Comparison of ENCODE assay signal across 8 mouse cellular contexts in the genomic region with DNA sequence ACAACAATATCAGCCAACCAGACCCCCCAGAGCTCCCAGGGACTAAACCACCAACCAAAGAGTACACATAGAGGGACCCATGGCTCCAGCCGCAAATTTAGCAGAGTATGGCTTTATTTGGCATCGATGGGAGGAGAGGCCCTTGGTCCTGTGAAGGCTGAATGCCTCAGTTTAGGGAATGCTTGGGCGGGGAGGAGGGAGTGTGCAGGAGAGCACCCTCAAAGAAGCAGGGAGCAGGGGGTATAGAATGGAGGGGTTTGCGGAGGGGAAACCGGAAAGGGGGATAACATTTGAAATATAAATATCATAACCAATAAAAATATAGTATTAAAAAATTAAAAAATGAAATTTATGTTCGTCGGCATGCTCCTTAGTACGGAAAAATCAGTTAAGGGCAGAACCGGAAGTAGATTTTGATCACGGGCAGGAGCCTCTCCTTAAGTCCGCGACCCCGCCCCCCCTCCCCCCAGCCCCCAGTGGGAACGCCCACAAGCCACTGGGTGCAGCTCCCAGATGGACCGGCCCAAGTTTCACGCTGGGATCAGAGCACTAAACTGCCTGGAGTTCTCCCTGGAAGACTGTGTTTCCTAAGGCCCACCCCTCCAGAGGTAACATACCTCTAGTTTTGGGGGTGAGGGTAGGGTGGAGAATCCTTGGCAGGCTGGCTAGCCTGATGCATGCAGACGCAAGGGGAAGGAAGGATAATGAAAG. TPM values are rescaled to one million over a fixed set of nuclear protein-coding genes. Genes with fewer than 3 reads are reported as not detected.
A peak's percentile ranks its signal among the peaks of the same experiment; 100 is the strongest.
DNase-seq lines count a peak whose midpoint lies in the region; ATAC-seq and TF ChIP-seq lines count a peak whose summit lies in the region.
"Had no signal": no experiment of that assay in that cellular context is flagged by ENCODE, and none has a peak within 500 bp of the region (broad histone marks: within the 10 kb centered on the region; RNA-seq: fewer than 3 reads in every experiment).

No protein-coding gene starts in this region.

- H3K27me3 ChIP-seq in hindbrain, postnatal 0 days (ENCODE audit: insufficient read depth, low read length): no peaks in the 10 kb centered on the region
- no peaks in the 10 kb centered on the region for H3K27me3 ChIP-seq in midbrain, embryonic 11.5 days (ENCODE audit: control insufficient read depth, insufficient read depth, low read length)
- H3K27me3 ChIP-seq in cerebellum, adult 2 months (ENCODE audit: control insufficient read depth, insufficient read depth, low read length): no peaks in the 10 kb centered on the region

- ATAC-seq in hindbrain, postnatal 0 days: no peak
- ATAC-seq in midbrain, embryonic 11.5 days (ENCODE audit: low FRiP score): 0 out of 2 replicates have a peak, but pooled peaks have one; percentile 27
- ATAC-seq in megakaryocyte progenitor cell, adult 5-6 weeks (replicated peaks; ENCODE audit: poor library complexity): no peak

- H3K27ac ChIP-seq in hindbrain, postnatal 0 days: no peak overlapping the region
- H3K27ac ChIP-seq in midbrain, embryonic 11.5 days (ENCODE audit: low read depth, low read length): no peak overlapping the region
- no peak overlapping the region for H3K27ac ChIP-seq in cerebellum, adult 2 months (ENCODE audit: insufficient read depth, low read length)

- peak; percentile 32 for DNase-seq in MN1 (ENCODE audit: low spot score)
- DNase-seq in embryo, embryonic 11 days: peak; percentile 37
- DNase-seq in hindbrain, postnatal 0 days (ENCODE audit: low spot score): no peak
- DNase-seq in midbrain, embryonic 11.5 days (ENCODE audit: low spot score, missing footprints): no peak
- no peak for DNase-seq in right cerebral cortex, postnatal 25 days
- no peak for DNase-seq in cerebellum, adult 2 months
- DNase-seq: adrenal gland, postnatal 10 days had no signal

- peak overlapping the region; percentile 44 for H3K4me2 ChIP-seq in hindbrain, postnatal 0 days (ENCODE audit: low read depth, low read length)
- H3K4me2 ChIP-seq in midbrain, embryonic 11.5 days: peak overlapping the region; percentile 44

- H3K36me3 ChIP-seq in hindbrain, postnatal 0 days (ENCODE audit: insufficient read depth, low read length): no peaks in the 10 kb centered on the region
- H3K36me3 ChIP-seq in midbrain, embryonic 11.5 days (ENCODE audit: control insufficient read depth, insufficient read depth, low read length): no peaks in the 10 kb centered on the region

- H3K9ac ChIP-seq in hindbrain, postnatal 0 days (replicated peaks; ENCODE audit: low read length): no peak overlapping the region
- peak overlapping the region; percentile 43; the same call in 1 of the 2 replicates for H3K9ac ChIP-seq in midbrain, embryonic 11.5 days (ENCODE audit: low read length)

- H3K4me3 ChIP-seq in hindbrain, postnatal 0 days (ENCODE audit: low read length): no peak overlapping the region
- peak overlapping the region; percentile 18; the same call in 1 of the 2 replicates for H3K4me3 ChIP-seq in midbrain, embryonic 11.5 days (ENCODE audit: low read depth, low read length)
- H3K4me3 ChIP-seq in cerebellum, adult 2 months (replicated peaks; ENCODE audit: insufficient read depth, low read depth, low read length): no peak overlapping the region

- no peak for TF ChIP-seq CTCF in hindbrain, postnatal 0 days (IDR thresholded peaks at IDR 0.05; ENCODE audit: low read depth)
- TF ChIP-seq CTCF in cerebellum, adult 2 months (IDR thresholded peaks at IDR 0.05; ENCODE audit: borderline replicate concordance, insufficient read depth, low read depth, low read length): no peak

- no peak for TF ChIP-seq POLR2A in cerebellum, adult 2 months (IDR thresholded peaks at IDR 0.05; ENCODE audit: borderline replicate concordance, insufficient read depth, low read length)

- H3K4me1 ChIP-seq in hindbrain, postnatal 0 days (ENCODE audit: insufficient read depth, low read length): no peaks in the 10 kb centered on the region
- no peaks in the 10 kb centered on the region; the same call in 1 of the 2 replicates for H3K4me1 ChIP-seq in midbrain, embryonic 11.5 days (ENCODE audit: control insufficient read depth, insufficient read depth, low read length)
- H3K4me1 ChIP-seq in cerebellum, adult 2 months (ENCODE audit: control insufficient read depth, insufficient read depth, low read length): no peaks in the 10 kb centered on the region

- WGBS in hindbrain, postnatal 0 days: 17% methylated on average over 17 of the region's 17 CpGs
- 12% methylated on average over 17 of the region's 17 CpGs for WGBS in midbrain, embryonic 11.5 days
- WGBS in cerebellum, adult 2 months: 13% methylated on average over 17 of the region's 17 CpGs

- no peaks in the 10 kb centered on the region for H3K9me3 ChIP-seq in hindbrain, postnatal 0 days (ENCODE audit: low read length)
- no peaks in the 10 kb centered on the region for H3K9me3 ChIP-seq in midbrain, embryonic 11.5 days (ENCODE audit: control insufficient read depth, low read length)

RNA-seq across cellular contexts. Expression of gene Zfp60, which starts 34.1 kb away (rescaled TPM):
- 24.3 and 25.3 TPM in 2 replicates for total RNA-seq in hindbrain, postnatal 0 days (2014; rRNA removed)
- 35.1 and 36.0 TPM in 2 replicates for polyA plus RNA-seq in hindbrain, postnatal 0 days (2015; fragmentation: Nextera tagmentation; extraction: Ambion mirVana)
- polyA plus RNA-seq in midbrain, embryonic 11.5 days (2014; fragmentation: Nextera tagmentation; extraction: Ambion mirVana): 83.0 and 89.2 TPM in 2 replicates
- 7.6 and 11.3 TPM in 2 replicates for total RNA-seq in megakaryocyte progenitor cell, adult 5-6 weeks (2015)
- 5.5 and 7.5 TPM in 2 replicates for total RNA-seq in megakaryocyte progenitor cell, adult 5-6 weeks (2017)
- polyA plus RNA-seq in cerebellum, adult 2 months (2012; rRNA removed): 15.8 and 16.3 TPM in 2 replicates

RNA-seq across cellular contexts. Expression of gene Zfp626, which starts 41.7 kb away (rescaled TPM):
- 4.5 and 4.7 TPM in 2 replicates for total RNA-seq in hindbrain, postnatal 0 days (2014; rRNA removed)
- 1.1 TPM in 2 replicates for polyA plus RNA-seq in hindbrain, postnatal 0 days (2015; fragmentation: Nextera tagmentation; extraction: Ambion mirVana)
- polyA plus RNA-seq in midbrain, embryonic 11.5 days (2014; fragmentation: Nextera tagmentation; extraction: Ambion mirVana): 2.4 and 2.8 TPM in 2 replicates
- 6.1 and 6.3 TPM in 2 replicates for total RNA-seq in megakaryocyte progenitor cell, adult 5-6 weeks (2015)
- total RNA-seq in megakaryocyte progenitor cell, adult 5-6 weeks (2017): 6.4 and 6.7 TPM in 2 replicates
- polyA plus RNA-seq in cerebellum, adult 2 months (2012; rRNA removed): 3.7 and 3.9 TPM in 2 replicates

Comparison
In these comparisons a context has a peak if more than half of its experiments do, and no peak if none do; other contexts are left out.
1. DNase-seq: peak in MN1 (single experiment) and embryo, embryonic 11 days (single experiment); none in hindbrain, postnatal 0 days (single experiment), midbrain, embryonic 11.5 days (single experiment), right cerebral cortex, postnatal 25 days (single experiment) and cerebellum, adult 2 months (0 of 2).